ENCODE assay signal across 26 mouse cellular contexts in the genomic region with DNA sequence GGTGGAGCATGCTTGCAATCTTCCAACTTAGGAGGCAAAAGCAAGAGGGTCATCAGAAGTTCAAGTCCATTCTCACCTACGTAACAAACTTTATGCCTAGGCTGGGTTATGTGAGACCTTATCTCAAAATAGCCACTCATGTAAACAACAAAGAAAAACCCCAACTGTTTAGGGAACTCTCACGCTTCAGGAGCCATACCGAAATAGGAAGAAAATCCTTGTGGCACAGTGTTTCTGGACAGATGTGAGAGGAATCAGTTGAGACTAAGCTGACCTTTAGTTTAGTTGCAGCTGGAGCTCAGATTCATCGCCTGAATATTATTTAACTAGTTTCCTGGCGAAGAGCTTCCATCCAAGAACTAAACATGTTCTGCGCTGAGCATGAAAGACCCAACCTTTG. TPM values are rescaled to one million over a fixed set of nuclear protein-coding genes. Genes with fewer than 3 reads are reported as not detected.
A peak's percentile ranks its signal among the peaks of the same experiment; 100 is the strongest.
DNase-seq lines count a peak whose midpoint lies in the region; ATAC-seq and TF ChIP-seq lines count a peak whose summit lies in the region.
"Had no signal": no experiment of that assay in that cellular context is flagged by ENCODE, and none has a peak within 500 bp of the region (broad histone marks: within the 10 kb centered on the region; RNA-seq: fewer than 3 reads in every experiment).

No protein-coding gene starts in this region.

- no peak for ATAC-seq in forebrain, embryonic 14.5 days
- ATAC-seq in lung, embryonic 14.5 days (ENCODE audit: insufficient read depth): peak; percentile 70
- ATAC-seq in lung, postnatal 0 days: peak; percentile 21
- no peak for ATAC-seq in stomach, postnatal 0 days (ENCODE audit: low FRiP score, low TSS enrichment)
- ATAC-seq: activated CD4-positive, CD25-positive, alpha-beta regulatory T cell, adult 4 months; forebrain, embryonic 16.5 days; hindbrain, postnatal 0 days had no signal

- no peaks in the 10 kb centered on the region for H3K27me3 ChIP-seq in forebrain, embryonic 10.5 days (ENCODE audit: poor library complexity, severe bottlenecking)
- no peaks in the 10 kb centered on the region for H3K27me3 ChIP-seq in forebrain, embryonic 14.5 days (replicated peaks; ENCODE audit: control insufficient read depth, insufficient read depth, low read length)
- no peaks in the 10 kb centered on the region for H3K27me3 ChIP-seq in lung, embryonic 14.5 days (ENCODE audit: insufficient read depth, low read length)
- H3K27me3 ChIP-seq in lung, postnatal 0 days (replicated peaks; ENCODE audit: insufficient read depth, low read length): no peaks in the 10 kb centered on the region
- H3K27me3 ChIP-seq in stomach, postnatal 0 days (ENCODE audit: control insufficient read depth, insufficient read depth, low read length): no peaks in the 10 kb centered on the region
- H3K27me3 ChIP-seq: embryonic facial prominence, embryonic 12.5 days; embryonic facial prominence, embryonic 15.5 days; forebrain, embryonic 12.5 days; heart, embryonic 12.5 days; heart, embryonic 15.5 days had no signal

- no peak overlapping the region for H3K4me2 ChIP-seq in forebrain, embryonic 14.5 days (ENCODE audit: low read length)
- H3K4me2 ChIP-seq in lung, embryonic 14.5 days: no peak overlapping the region
- H3K4me2 ChIP-seq in lung, postnatal 0 days (replicated peaks; ENCODE audit: low read depth, low read length): no peak overlapping the region
- no peak overlapping the region for H3K4me2 ChIP-seq in stomach, postnatal 0 days (replicated peaks; ENCODE audit: low read depth)
- H3K4me2 ChIP-seq: embryonic facial prominence, embryonic 12.5 days; embryonic facial prominence, embryonic 15.5 days; forebrain, embryonic 12.5 days; heart, embryonic 12.5 days; heart, embryonic 15.5 days; hindbrain, embryonic 14.5 days had no signal

- peaks cover 6% of the 10 kb centered on the region for H3K4me1 ChIP-seq in forebrain, embryonic 10.5 days
- H3K4me1 ChIP-seq in forebrain, embryonic 14.5 days (ENCODE audit: control insufficient read depth, insufficient read depth, low read length): no peaks in the 10 kb centered on the region
- H3K4me1 ChIP-seq in lung, embryonic 14.5 days (ENCODE audit: insufficient read depth): peaks cover 4% of the 10 kb centered on the region
- 0 out of 2 replicates have a peak, but pooled peaks cover 3% of the 10 kb centered on the region for H3K4me1 ChIP-seq in lung, postnatal 0 days (ENCODE audit: insufficient read depth, low read depth, low read length)
- H3K4me1 ChIP-seq in stomach, postnatal 0 days (replicated peaks; ENCODE audit: control insufficient read depth, insufficient read depth): no peaks in the 10 kb centered on the region
- H3K4me1 ChIP-seq: embryonic facial prominence, embryonic 12.5 days; embryonic facial prominence, embryonic 15.5 days; forebrain, embryonic 12.5 days; heart, embryonic 15.5 days had no signal

- no peak for TF ChIP-seq CTCF in lung, embryonic 14.5 days (IDR thresholded peaks at IDR 0.05; ENCODE audit: low read depth)
- no peak for TF ChIP-seq CTCF in lung, postnatal 0 days (IDR thresholded peaks at IDR 0.05)
- TF ChIP-seq CTCF in stomach, postnatal 0 days (IDR thresholded peaks at IDR 0.05; ENCODE audit: low read depth): no peak

- no peak for TF ChIP-seq EP300 in lung, postnatal 0 days (IDR thresholded peaks at IDR 0.05)
- TF ChIP-seq EP300 in stomach, postnatal 0 days (optimal IDR thresholded peaks at IDR 0.05): no peak

- H3K4me3 ChIP-seq in forebrain, embryonic 10.5 days: no peak overlapping the region
- H3K4me3 ChIP-seq in forebrain, embryonic 14.5 days (ENCODE audit: low read depth, low read length): no peak overlapping the region
- no peak overlapping the region for H3K4me3 ChIP-seq in lung, embryonic 14.5 days (ENCODE audit: low read depth, low read length)
- no peak overlapping the region for H3K4me3 ChIP-seq in lung, postnatal 0 days (ENCODE audit: low read depth, low read length)
- H3K4me3 ChIP-seq in stomach, postnatal 0 days (ENCODE audit: low read depth, low read length): no peak overlapping the region
- H3K4me3 ChIP-seq: embryonic facial prominence, embryonic 12.5 days; embryonic facial prominence, embryonic 15.5 days; forebrain, embryonic 12.5 days; heart, embryonic 12.5 days; heart, embryonic 15.5 days had no signal

- WGBS in forebrain, embryonic 10.5 days: 91% methylated on average over 6 of the region's 6 CpGs
- 94% methylated on average over 6 of the region's 6 CpGs for WGBS in forebrain, embryonic 14.5 days
- 19% methylated on average over 6 of the region's 6 CpGs for WGBS in lung, embryonic 14.5 days
- 18% methylated on average over 6 of the region's 6 CpGs for WGBS in lung, postnatal 0 days
- 28% methylated on average over 6 of the region's 6 CpGs for WGBS in stomach, postnatal 0 days

- H3K27ac ChIP-seq in forebrain, embryonic 10.5 days: 0 out of 2 replicates have a peak overlapping the region, but pooled peaks have one; percentile 11
- H3K27ac ChIP-seq in forebrain, embryonic 14.5 days (ENCODE audit: low read depth, low read length): no peak overlapping the region
- H3K27ac ChIP-seq in lung, embryonic 14.5 days (ENCODE audit: low read depth): peak overlapping the region; percentile 48
- no peak overlapping the region for H3K27ac ChIP-seq in lung, postnatal 0 days (ENCODE audit: low read length)
- H3K27ac ChIP-seq in stomach, postnatal 0 days (replicated peaks): peak overlapping the region; percentile 58
- H3K27ac ChIP-seq: embryonic facial prominence, embryonic 12.5 days; embryonic facial prominence, embryonic 15.5 days; forebrain, embryonic 12.5 days; heart, embryonic 15.5 days; hindbrain, embryonic 14.5 days; hindbrain, postnatal 0 days had no signal

- peaks cover 13% of the 10 kb centered on the region for H3K9me3 ChIP-seq in forebrain, embryonic 10.5 days
- H3K9me3 ChIP-seq in forebrain, embryonic 14.5 days (replicated peaks; ENCODE audit: control insufficient read depth, low read length): 0 out of 2 replicates have a peak, but pooled peaks cover 2% of the 10 kb centered on the region
- no peaks in the 10 kb centered on the region for H3K9me3 ChIP-seq in lung, embryonic 14.5 days (ENCODE audit: low read depth, low read length)
- no peaks in the 10 kb centered on the region for H3K9me3 ChIP-seq in lung, postnatal 0 days (ENCODE audit: low read length)
- H3K9me3 ChIP-seq in stomach, postnatal 0 days (ENCODE audit: control insufficient read depth, low read length): no peaks in the 10 kb centered on the region
- H3K9me3 ChIP-seq: embryonic facial prominence, embryonic 12.5 days; embryonic facial prominence, embryonic 15.5 days; forebrain, embryonic 12.5 days; heart, embryonic 12.5 days had no signal

- no peak overlapping the region for H3K9ac ChIP-seq in forebrain, embryonic 14.5 days (ENCODE audit: low read length)
- 0 out of 2 replicates have a peak overlapping the region, but pooled peaks have one; percentile 1 for H3K9ac ChIP-seq in lung, embryonic 14.5 days
- no peak overlapping the region for H3K9ac ChIP-seq in lung, postnatal 0 days (replicated peaks; ENCODE audit: low read depth)
- no peak overlapping the region for H3K9ac ChIP-seq in stomach, postnatal 0 days (ENCODE audit: low read length)
- H3K9ac ChIP-seq: embryonic facial prominence, embryonic 12.5 days; embryonic facial prominence, embryonic 15.5 days; forebrain, embryonic 12.5 days; heart, embryonic 12.5 days; heart, embryonic 15.5 days; hindbrain, embryonic 14.5 days had no signal

- no peak for DNase-seq in forebrain, embryonic 10.5 days (ENCODE audit: extremely low spot score, low spot score)
- no peak for DNase-seq in forebrain, embryonic 14.5 days (ENCODE audit: low spot score)
- DNase-seq in lung, embryonic 14.5 days: no peak
- DNase-seq in lung, postnatal 14 days: no peak
- DNase-seq in lung, postnatal 0 days (ENCODE audit: low spot score): no peak
- no peak for DNase-seq in lung, adult 18-20 months
- no peak for DNase-seq in stomach, postnatal 0 days (ENCODE audit: low spot score)
- no peak for DNase-seq in left cerebral cortex, adult 11 months (ENCODE audit: low spot score)
- DNase-seq: adrenal gland, postnatal 10 days; adrenal gland, postnatal 36 days; cerebellum, adult 18-20 months; cerebellum, adult 9-10 months; cerebellum, postnatal 14 days; gastrocnemius, postnatal 14 days; heart, adult 18-20 months; heart, postnatal 10 days; heart, postnatal 36 days had no signal

- no peaks in the 10 kb centered on the region for H3K36me3 ChIP-seq in forebrain, embryonic 10.5 days (replicated peaks)
- no peaks in the 10 kb centered on the region for H3K36me3 ChIP-seq in forebrain, embryonic 14.5 days (ENCODE audit: control insufficient read depth, insufficient read depth, low read length)
- H3K36me3 ChIP-seq in lung, embryonic 14.5 days (ENCODE audit: insufficient read depth): no peaks in the 10 kb centered on the region
- no peaks in the 10 kb centered on the region for H3K36me3 ChIP-seq in lung, postnatal 0 days (ENCODE audit: insufficient read depth, low read length)
- H3K36me3 ChIP-seq in stomach, postnatal 0 days (ENCODE audit: control insufficient read depth, insufficient read depth, low read length): no peaks in the 10 kb centered on the region
- H3K36me3 ChIP-seq: embryonic facial prominence, embryonic 12.5 days; embryonic facial prominence, embryonic 15.5 days; forebrain, embryonic 12.5 days had no signal

RNA-seq across cellular contexts. Expression of a gene that starts 49.3 kb away (rescaled TPM):
- 49.5 and 54.0 TPM in 2 replicates for polyA plus RNA-seq in forebrain, embryonic 10.5 days (2016; fragmentation: Nextera tagmentation; extraction: Ambion mirVana)
- polyA plus RNA-seq in forebrain, embryonic 14.5 days (2014; fragmentation: Nextera tagmentation; extraction: Ambion mirVana): 91.2 and 108 TPM in 2 replicates
- 92.2 and 94.0 TPM in 2 replicates for polyA plus RNA-seq in lung, embryonic 14.5 days (2014; fragmentation: Nextera tagmentation; extraction: Ambion mirVana)
- polyA plus RNA-seq in lung, postnatal 0 days (2015; fragmentation: Nextera tagmentation; extraction: Ambion mirVana): 129 and 140 TPM in 2 replicates
- polyA plus RNA-seq in stomach, postnatal 0 days (2015; fragmentation: Nextera tagmentation; extraction: Ambion mirVana): 56.4 and 57.3 TPM in 2 replicates

Comparison
In these comparisons a context has a peak if more than half of its experiments do, and no peak if none do; other contexts are left out.
1. H3K27ac ChIP-seq: peak in forebrain, embryonic 10.5 days (single experiment), lung, embryonic 14.5 days (single experiment) and stomach, postnatal 0 days (single experiment); none in forebrain, embryonic 14.5 days (single experiment) and lung, postnatal 0 days (single experiment).
2. ATAC-seq: peak in lung, embryonic 14.5 days (single experiment) and lung, postnatal 0 days (single experiment); none in forebrain, embryonic 14.5 days (single experiment) and stomach, postnatal 0 days (single experiment).